Mouse (Mus musculus) brain, embryonic 14.5 days (tissue): ENCODE data around the gene Gpr155.

Experiments used
- CTCF ChIP-seq: fragments of 200-500 bp; IDR thresholded peaks from 2 replicates; pipeline ENCODE4 v1.5.1; 2012; ENCODE audit warnings: inconsistent platforms, mild to moderate bottlenecking, moderate library complexity, borderline replicate concordance; ENCODE audit not compliant: insufficient read depth, insufficient read length; ENCODE audit errors: extremely low read depth
- POLR2A ChIP-seq: fragments of 200-500 bp; IDR thresholded peaks from 2 replicates; pipeline ENCODE4 v1.6.1; 2012; ENCODE audit warnings: mild to moderate bottlenecking, inconsistent platforms, borderline replicate concordance; ENCODE audit not compliant: poor library complexity, insufficient read depth, insufficient read length, severe bottlenecking; ENCODE audit errors: extremely low read depth

- TF ChIP-seq CTCF (no peak), POLR2A (no peak)
These were observed 81.9 kb downstream of the Gpr155 start for GRCm38 (mm10) chr2:73304506-73304905.
